Mouse (Mus musculus) heart, embryonic 10.5 days (tissue): ENCODE data around the gene Asphd1. TPM values are rescaled to one million over a fixed set of nuclear protein-coding genes. Genes with fewer than 3 reads are reported as not detected.
A peak's percentile ranks its signal among the peaks of the same experiment; 100 is the strongest.
"Not testable (repeated sequence)": the region's sequence is repeated elsewhere in the genome, so short reads cannot be mapped to it uniquely, and the experiment has no call there.

Experiments used
- DNase-seq: peaks from one replicate; pipeline ENCODE4 v3.0.0-alpha.2; 2017; ENCODE audit warnings: low spot score
- H3K27ac ChIP-seq: fragments of 300-500 bp; sonication (generic); 2 replicates; pipeline ENCODE4 v1.5.1; 2016; ENCODE audit warnings: mild to moderate bottlenecking
- H3K27me3 ChIP-seq: fragments of 300-500 bp; sonication (generic); 2 replicates; pipeline ENCODE4 v1.6.1; 2016; ENCODE audit warnings: mild to moderate bottlenecking; ENCODE audit not compliant: poor library complexity, insufficient read depth, severe bottlenecking
- H3K36me3 ChIP-seq: fragments of 300-500 bp; sonication (generic); 2 replicates; pipeline ENCODE4 v1.6.1; 2016; ENCODE audit warnings: mild to moderate bottlenecking, moderate library complexity
- H3K4me1 ChIP-seq: fragments of 300-500 bp; sonication (generic); 2 replicates; pipeline ENCODE4 v1.6.1; 2016; ENCODE audit warnings: mild to moderate bottlenecking
- H3K4me3 ChIP-seq: fragments of 300-500 bp; sonication (generic); 2 replicates; pipeline ENCODE4 v1.5.1; 2016; ENCODE audit warnings: mild to moderate bottlenecking, moderate library complexity
- H3K9me3 ChIP-seq: fragments of 300-500 bp; sonication (generic); 2 replicates; pipeline ENCODE4 v1.6.1; 2016; ENCODE audit warnings: mild to moderate bottlenecking, moderate library complexity
- WGBS: fragments of 180-500 bp; shearing (Covaris S2); methylation state at CpG from one replicate; pipeline ENCODE4 v1.1.7; 2016; 5-methylcytosine and 5-hydroxymethylcytosine counted together
- polyA plus RNA-seq: library from polyadenylated mRNA; unstranded; fragments of >200 nt; fragmentation: Nextera tagmentation; extraction: Ambion mirVana; gene quantifications from 2 replicates; pipeline ENCODE4 v1.2.1, GENCODE M21; 2016

The Asphd1 gene
- polyA plus RNA-seq, 1 experiment from 2014 or later, result not detected

GRCm38 (mm10) chr7:126914844-126915243, 34.5 kb downstream of the Asphd1 start:
- H3K9me3 ChIP-seq, result no peaks in the 10 kb centered on the region
- no peak for DNase-seq
- WGBS, result 81% methylated on average over 3 of the region's 3 CpGs

GRCm38 (mm10) chr7:126905590-126905989, 43.8 kb downstream of the Asphd1 start:
- Histone ChIP-seq H3K9me3 (no peaks in the 10 kb centered on the region), H3K4me1 (no peaks in the 10 kb centered on the region), H3K27ac (no peak overlapping the region), H3K4me3 (no peak overlapping the region), H3K36me3 (no peaks in the 10 kb centered on the region), H3K27me3 (no peaks in the 10 kb centered on the region)
- 59% methylated on average over 3 of the region's 3 CpGs for WGBS
- DNase-seq, result no peak

More at GRCm38 (mm10) chr7:126914844-126915243, 34.5 kb downstream of the Asphd1 start:
- H3K36me3 ChIP-seq, result no peaks in the 10 kb centered on the region
- no peaks in the 10 kb centered on the region for H3K27me3 ChIP-seq
- H3K27ac ChIP-seq, result no peak overlapping the region
- no peak overlapping the region for H3K4me3 ChIP-seq
- no peaks in the 10 kb centered on the region for H3K4me1 ChIP-seq

- not testable (repeated sequence) for H3K36me3 ChIP-seq, H3K27me3 ChIP-seq, DNase-seq, H3K27ac ChIP-seq, H3K4me3 ChIP-seq, H3K9me3 ChIP-seq
- WGBS, result 89% methylated on average over 8 of the region's 9 CpGs
- peaks cover 17% of the 10 kb centered on the region for H3K4me1 ChIP-seq
These were observed 49.6 kb downstream of the Asphd1 start for GRCm38 (mm10) chr7:126899781-126900180.

GRCm38 (mm10) chr7:126898102-126898990, 51.0 kb downstream of the Asphd1 start:
- peak overlapping the region; percentile 92 for H3K27ac ChIP-seq
- no peaks in the 10 kb centered on the region for H3K27me3 ChIP-seq
- WGBS, result 11% methylated on average over 37 of the region's 37 CpGs
- H3K9me3 ChIP-seq, result no peaks in the 10 kb centered on the region
- peaks cover 17% of the 10 kb centered on the region for H3K4me1 ChIP-seq
- H3K4me3 ChIP-seq, result peak overlapping the region; percentile 71
- H3K36me3 ChIP-seq, result no peaks in the 10 kb centered on the region
- peak; percentile 98 for DNase-seq

- no peaks in the 10 kb centered on the region for H3K36me3 ChIP-seq
- no peak for DNase-seq
- H3K4me3 ChIP-seq, result peak overlapping the region; percentile 71
- H3K27me3 ChIP-seq, result no peaks in the 10 kb centered on the region
- H3K27ac ChIP-seq, result peak overlapping the region; percentile 92
- H3K9me3 ChIP-seq, result no peaks in the 10 kb centered on the region
- H3K4me1 ChIP-seq, result peaks cover 17% of the 10 kb centered on the region
- 24% methylated on average over 16 of the region's 16 CpGs for WGBS
These were observed 51.8 kb downstream of the Asphd1 start for GRCm38 (mm10) chr7:126897390-126898101.

- Histone ChIP-seq H3K9me3 (no peaks in the 10 kb centered on the region), H3K4me1 (peaks cover 17% of the 10 kb centered on the region), H3K36me3 (0 out of 2 replicates have a peak, but pooled peaks cover under 1% of the 10 kb centered on the region), H3K4me3 (no peak overlapping the region), H3K27me3 (no peaks in the 10 kb centered on the region), H3K27ac (0 out of 2 replicates have a peak overlapping the region, but pooled peaks have one; percentile 26)
- WGBS, result 86% methylated on average over 5 of the region's 5 CpGs
- no peak for DNase-seq
These were observed 52.5 kb downstream of the Asphd1 start for GRCm38 (mm10) chr7:126896912-126897311.

Other genes with a start within 250 kb of the Asphd1 start
- 10.0 and 21.7 TPM in 2 replicates for gene Coro1a, start 241.8 kb downstream of the Asphd1 start, polyA plus RNA-seq
- 59.6 and 69.8 TPM in 2 replicates for gene Mapk3, start 190.0 kb downstream of the Asphd1 start, polyA plus RNA-seq
- 1.3 and 1.5 TPM in 2 replicates for gene Gdpd3, start 183.2 kb downstream of the Asphd1 start, polyA plus RNA-seq
- 43.4 and 66.0 TPM in 2 replicates for gene Ypel3, start 172.6 kb downstream of the Asphd1 start, polyA plus RNA-seq
- 0.23 and 0.53 TPM in 2 replicates for gene Tbx6, start 168.1 kb downstream of the Asphd1 start, polyA plus RNA-seq
- 233 and 325 TPM in 2 replicates for gene Ppp4c, start 157.1 kb downstream of the Asphd1 start, polyA plus RNA-seq
- gene Fam57b, start 151.9 kb downstream of the Asphd1 start, polyA plus RNA-seq, result 0.06 and 0.38 TPM in 2 replicates
- not detected in 2 replicates for gene 4930451I11Rik, start 117.9 kb downstream of the Asphd1 start, polyA plus RNA-seq
- 0.28 and 0.64 TPM in 2 replicates for gene Doc2a, start 102.2 kb downstream of the Asphd1 start, polyA plus RNA-seq
- gene Hirip3, start 87.6 kb downstream of the Asphd1 start, polyA plus RNA-seq, result 31.1 and 35.0 TPM in 2 replicates
- gene Ino80e, start 87.2 kb downstream of the Asphd1 start, polyA plus RNA-seq, result 79.1 and 92.0 TPM in 2 replicates
- gene Taok2, start 64.9 kb downstream of the Asphd1 start, polyA plus RNA-seq, result 33.2 and 39.2 TPM in 2 replicates
- 18.6 and 20.7 TPM in 2 replicates for gene Tmem219, start 26.7 kb downstream of the Asphd1 start, polyA plus RNA-seq
- 15.5 and 21.3 TPM in 2 replicates for gene Kctd13, start 20.7 kb downstream of the Asphd1 start, polyA plus RNA-seq
- 0.15 and 0.35 TPM in 2 replicates for gene Sez6l2, start 981 bp upstream of the Asphd1 start, polyA plus RNA-seq
- 87.4 and 89.3 TPM in 2 replicates for gene Cdipt, start 26.3 kb upstream of the Asphd1 start, polyA plus RNA-seq
- gene Cdiptos, start 26.5 kb upstream of the Asphd1 start, polyA plus RNA-seq, result 1.3 and 1.5 TPM in 2 replicates
- 8.4 and 9.9 TPM in 2 replicates for gene Mvp, start 65.0 kb upstream of the Asphd1 start, polyA plus RNA-seq
- 0.41 TPM in 1 of 2 replicates, not detected in the other for gene Pagr1b, start 66.9 kb upstream of the Asphd1 start, polyA plus RNA-seq
- gene Pagr1a, start 67.8 kb upstream of the Asphd1 start, polyA plus RNA-seq, result 64.1 and 99.6 TPM in 2 replicates
- gene Gm42742, start 71.5 kb upstream of the Asphd1 start, polyA plus RNA-seq, result 20.6 and 46.6 TPM in 2 replicates
- 2.4 and 3.2 TPM in 2 replicates for gene Prrt2, start 71.6 kb upstream of the Asphd1 start, polyA plus RNA-seq
- gene Maz, start 77.5 kb upstream of the Asphd1 start, polyA plus RNA-seq, result 41.5 and 66.9 TPM in 2 replicates
- 110 and 145 TPM in 2 replicates for gene Kif22, start 92.9 kb upstream of the Asphd1 start, polyA plus RNA-seq
- not detected in 2 replicates for gene Zg16, start 137.7 kb upstream of the Asphd1 start, polyA plus RNA-seq
- 0.73 and 1.0 TPM in 2 replicates for gene AI467606, start 141.8 kb upstream of the Asphd1 start, polyA plus RNA-seq
- gene Qprt, start 172.6 kb upstream of the Asphd1 start, polyA plus RNA-seq, result 7.2 and 14.5 TPM in 2 replicates
- gene Spn, start 188.2 kb upstream of the Asphd1 start, polyA plus RNA-seq, result 0.06 and 0.50 TPM in 2 replicates
- gene Cd2bp2, start 246.5 kb upstream of the Asphd1 start, polyA plus RNA-seq, result 49.1 and 61.0 TPM in 2 replicates